Mouse (Mus musculus) stomach, postnatal 0 days (tissue): ENCODE results near the gene Kdm7a.

ENCODE experiments used
- CTCF ChIP-seq: IDR thresholded peaks from 2 replicates; pipeline ENCODE4 v1.5.1; 2016; ENCODE audit warnings: antibody characterized with exemption, low read depth, mild to moderate bottlenecking, moderate library complexity
- EP300 ChIP-seq: optimal IDR thresholded peaks from 2 replicates; pipeline ENCODE3; 2016; ENCODE audit warnings: antibody characterized with exemption

DNA sequence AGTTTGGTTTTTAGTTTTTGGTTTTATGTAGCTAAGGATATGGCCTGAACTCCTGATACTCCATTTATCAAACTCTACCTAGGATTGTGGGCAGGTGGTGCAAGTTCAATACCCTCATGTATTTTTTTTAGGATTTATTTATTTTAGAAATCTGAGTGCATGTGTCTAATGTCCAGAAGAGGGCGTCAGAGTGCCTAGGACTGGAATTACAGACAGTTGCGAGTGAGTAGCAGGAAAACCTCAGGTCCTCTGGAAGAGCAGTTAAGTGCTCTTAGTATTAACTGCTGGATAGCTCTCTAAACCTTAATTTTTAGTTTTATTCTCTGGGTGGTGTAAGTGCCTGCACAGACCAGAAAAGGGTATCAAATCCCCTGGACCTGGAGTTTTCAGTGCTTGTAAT is 19.4 kb downstream of the Kdm7a start:
- TF ChIP-seq EP300 (no peak), CTCF (peak; percentile 68)
